Mouse (Mus musculus): ENCODE data around the gene Optn.

DNA sequence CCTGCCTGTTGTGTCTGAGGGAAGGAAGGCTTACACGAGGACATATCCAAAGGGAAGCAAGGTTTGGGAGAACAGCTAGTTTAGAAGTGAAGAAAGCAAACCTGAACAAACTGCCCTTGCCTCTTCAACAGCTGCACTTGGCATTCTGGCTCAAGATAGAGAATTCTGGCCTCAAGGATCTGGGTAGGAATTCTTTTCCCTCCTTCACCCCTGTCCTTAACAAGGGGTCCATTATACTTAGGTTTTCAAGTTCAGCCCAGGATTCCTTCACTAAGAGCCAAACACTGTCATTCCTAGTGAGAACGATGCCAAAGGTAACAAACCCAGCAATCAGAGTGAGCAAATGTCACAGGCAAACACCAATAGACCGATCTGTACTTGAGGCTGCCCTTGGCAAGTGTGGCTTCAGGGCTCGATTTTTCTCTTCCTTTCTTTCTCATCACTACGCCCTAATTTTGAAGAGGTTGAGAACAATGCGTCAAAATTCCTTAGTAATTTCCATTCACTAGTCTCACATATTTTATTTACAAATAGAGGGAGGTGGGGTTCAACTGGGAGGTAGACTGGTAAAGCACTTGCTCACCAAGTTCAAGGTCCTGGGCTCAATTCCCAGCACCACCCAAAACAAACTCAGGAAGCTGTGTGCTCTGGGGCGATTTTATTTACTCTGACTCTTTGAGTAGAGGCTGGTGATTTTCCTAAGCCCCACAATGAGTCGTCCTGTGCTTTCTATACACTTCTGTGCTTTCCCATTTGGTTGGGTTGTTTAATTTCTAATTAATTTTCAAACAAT lies 76.3 kb downstream of the Optn start:
- TF ChIP-seq POLR2A (IDR thresholded peaks at IDR 0.05; ENCODE audit: extremely low read depth, insufficient read depth, low read length) (no peak), CTCF (IDR thresholded peaks at IDR 0.05; ENCODE audit: low read depth, low read length) (no peak)
